Mouse (Mus musculus): ENCODE data around the gene Lpcat1. TPM values are rescaled to one million over a fixed set of nuclear protein-coding genes. Genes with fewer than 3 reads are reported as not detected.

The Lpcat1 gene
- polyA plus RNA-seq, 1 experiment from 2014 or later: 73.9 TPM

DNA sequence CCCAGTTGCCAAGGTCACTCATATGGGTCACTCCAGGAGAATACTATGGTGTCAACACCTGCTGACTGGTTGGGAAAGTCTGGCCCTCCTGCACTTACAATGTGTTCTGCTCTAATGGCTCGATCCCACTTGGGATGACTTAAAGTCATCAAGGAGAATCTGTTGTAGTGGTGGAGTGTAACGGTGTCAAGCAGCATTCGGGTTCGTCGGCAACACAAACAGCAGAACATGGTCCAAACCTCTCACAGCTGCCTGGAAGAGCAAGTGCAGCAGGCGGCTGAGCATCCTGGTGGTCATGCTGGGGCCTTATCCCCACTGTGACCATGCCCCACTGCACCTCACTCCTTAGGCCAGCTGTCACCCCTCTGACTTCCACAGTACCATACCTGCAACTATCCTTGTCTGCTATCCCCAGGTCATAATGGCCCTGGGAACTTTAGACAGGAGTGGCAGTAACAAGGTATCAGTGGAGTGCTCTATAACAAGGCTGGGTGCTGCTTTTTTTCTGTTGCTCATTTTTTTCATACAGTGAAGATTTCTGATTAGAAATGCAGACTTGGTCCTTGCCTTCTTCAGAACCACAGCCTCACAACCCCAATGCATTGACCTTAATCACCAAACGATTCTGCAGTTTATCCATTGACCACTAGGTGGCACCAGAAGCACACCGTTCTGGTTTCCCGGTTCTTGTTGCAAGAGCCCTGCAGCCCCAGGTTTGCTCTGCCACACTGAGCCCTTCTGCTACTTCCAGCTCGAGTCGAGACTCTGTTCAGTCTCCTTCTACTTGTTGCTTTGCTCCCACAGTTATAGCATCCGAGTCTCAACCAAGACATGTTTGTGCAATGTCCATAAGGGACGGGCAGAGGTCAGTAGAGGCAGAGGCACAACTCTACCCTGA lies 46.0 kb downstream of the Lpcat1 start:
- peak; percentile 88 for TF ChIP-seq CTCF (IDR thresholded peaks at IDR 0.05)
- peak; percentile 62 for ATAC-seq
- H3K27me3 ChIP-seq: no peaks in the 10 kb centered on the region
- ChIA-PET CTCF (interaction anchor here (0.7 to 2.7 kb wide), 9 partner anchors 9 to 391 kb away, joined by 3 to 14 read pairs (median 3); no protein-coding TSS in a partner anchor), POLR2A (no interaction called here)
- in situ Hi-C loops (cut with MboI; ENCODE audit: low pct_unique_long_range_greater_than_20kb): loop anchor here (5.0 to 25.0 kb wide), 2 partner anchors 99 to 179 kb away; partner anchors contain the start of gene Clptm1l
- DNase-seq (ENCODE audit: low read depth, low spot score): peak; percentile 20

DNA sequence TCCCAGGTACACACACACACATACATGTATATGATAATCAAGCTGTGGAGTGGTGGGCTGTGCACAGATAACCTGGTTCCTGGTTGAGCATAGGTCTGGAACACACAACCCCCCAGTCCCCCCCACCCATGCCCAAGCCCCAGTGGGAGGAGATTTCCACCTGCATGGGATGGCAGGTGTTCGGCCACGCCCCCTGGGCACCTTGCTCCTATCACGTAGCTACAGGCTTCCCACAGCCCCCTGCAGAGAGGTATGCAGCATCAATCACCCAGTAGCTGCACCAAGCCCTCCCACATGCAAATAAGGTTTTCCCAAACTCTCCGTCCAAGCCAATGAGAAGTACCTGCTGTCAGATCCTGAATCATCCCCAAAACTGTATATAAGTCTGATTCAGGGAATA lies 49.9 kb downstream of the Lpcat1 start:
- ChIA-PET CTCF (interaction anchor here (0.9 to 1.3 kb wide), 4 partner anchors 14 to 200 kb away, joined by 3 to 4 read pairs (median 3); no protein-coding TSS in a partner anchor), POLR2A (no interaction called here)
- H3K27me3 ChIP-seq: no peaks in the 10 kb centered on the region
- DNase-seq (ENCODE audit: low read depth, low spot score) (no peak), ATAC-seq (no peak)
- in situ Hi-C loops (cut with MboI; ENCODE audit: low pct_unique_long_range_greater_than_20kb): loop anchor here (25.0 kb wide), 1 partner anchor 95 kb away; the partner anchor contains the start of gene Clptm1l
- no peak for TF ChIP-seq CTCF (IDR thresholded peaks at IDR 0.05)

DNA sequence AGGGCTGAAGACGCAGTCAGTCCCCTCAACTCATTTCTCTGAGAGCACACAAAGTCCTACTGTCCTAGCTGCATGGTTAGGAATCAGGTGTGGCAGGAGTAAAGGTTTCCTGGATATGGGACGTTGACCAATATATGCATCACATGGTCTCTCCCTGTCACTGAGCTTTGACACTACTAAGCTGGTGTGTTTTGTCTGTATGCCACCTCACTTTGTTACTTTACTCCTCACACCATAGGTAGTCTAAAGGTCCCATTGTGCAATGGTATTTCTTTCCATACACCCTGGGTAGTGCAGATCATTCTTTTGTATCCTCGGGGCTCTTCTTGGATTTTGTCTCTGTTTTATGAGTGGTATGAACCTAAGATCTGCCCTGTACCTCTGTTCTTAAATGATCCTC lies 66.7 kb downstream of the Lpcat1 start:
- in situ Hi-C loops (cut with MboI; ENCODE audit: low pct_unique_long_range_greater_than_20kb): no loop called here
- DNase-seq (ENCODE audit: low read depth, low spot score) (no peak), ATAC-seq (no peak)
- ChIA-PET POLR2A (interaction anchor here (0.7 kb wide), 1 partner anchor 160 kb away, joined by 3 read pairs; no protein-coding TSS in a partner anchor), CTCF (interaction anchor here (1.6 kb wide), 1 partner anchor 17 kb away, joined by 4 read pairs; no protein-coding TSS in a partner anchor)
- no peak for TF ChIP-seq CTCF (IDR thresholded peaks at IDR 0.05)
- peaks cover 60% of the 10 kb centered on the region for H3K27me3 ChIP-seq

DNA sequence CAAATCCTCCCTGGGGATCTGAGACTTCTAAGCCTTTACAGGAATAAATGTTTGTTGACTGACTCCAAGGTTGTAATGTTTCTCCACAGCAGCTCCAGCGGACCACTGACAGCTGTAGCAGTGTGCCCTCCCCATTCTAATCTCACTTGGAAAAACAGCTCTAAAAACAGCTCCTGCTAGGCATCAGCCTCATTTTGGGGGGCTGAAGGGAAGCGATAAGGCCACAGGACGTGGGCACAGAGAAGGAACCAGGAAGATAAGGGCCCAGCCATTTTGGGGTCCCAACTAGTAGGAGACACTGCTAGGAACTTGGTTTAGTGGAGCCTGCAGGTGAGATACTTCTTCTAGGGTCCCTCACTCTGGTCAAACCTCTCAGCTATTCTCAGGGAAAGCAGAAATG lies 68.3 kb downstream of the Lpcat1 start:
- in situ Hi-C loops (cut with MboI; ENCODE audit: low pct_unique_long_range_greater_than_20kb): no loop called here
- no peak for TF ChIP-seq CTCF (IDR thresholded peaks at IDR 0.05)
- peaks cover 57% of the 10 kb centered on the region for H3K27me3 ChIP-seq
- ChIA-PET CTCF (no interaction called here), POLR2A (no interaction called here)
- no peak for DNase-seq (ENCODE audit: low read depth, low spot score)
- no peak for ATAC-seq

DNA sequence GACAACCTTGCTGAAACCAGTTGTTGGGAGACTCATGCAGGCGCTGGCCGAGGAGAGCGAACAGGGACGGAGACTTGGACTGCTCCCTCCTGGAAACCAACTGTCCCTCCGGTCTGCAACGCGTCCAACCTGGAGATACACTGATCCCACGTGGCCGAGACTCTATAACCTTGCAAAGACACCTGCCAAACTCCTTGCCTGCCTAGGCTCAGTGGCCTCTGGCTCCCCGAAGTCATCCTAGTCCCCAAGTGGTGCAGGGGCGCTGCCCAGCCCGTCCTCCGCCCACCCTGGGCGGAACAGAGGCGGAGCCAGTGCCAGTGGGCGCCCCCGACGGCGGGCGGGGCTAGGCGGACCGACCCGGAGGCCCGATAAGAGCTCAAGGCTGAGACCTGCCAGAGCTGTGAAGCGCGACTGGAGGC lies 69.4 kb downstream of the Lpcat1 start, which contains the start of gene Slc6a3:
TSS of gene Slc6a3 (plus strand) at position 345 of the 419 bp plus-strand sequence.
- in situ Hi-C loops (cut with MboI; ENCODE audit: low pct_unique_long_range_greater_than_20kb): no loop called here
- ATAC-seq (peak; percentile 38), DNase-seq (ENCODE audit: low read depth, low spot score) (no peak)
- H3K27me3 ChIP-seq: peaks cover 49% of the 10 kb centered on the region
- TF ChIP-seq CTCF (IDR thresholded peaks at IDR 0.05): no peak
- POLR2A ChIA-PET: no interaction called here
- CTCF ChIA-PET: no interaction called here

DNA sequence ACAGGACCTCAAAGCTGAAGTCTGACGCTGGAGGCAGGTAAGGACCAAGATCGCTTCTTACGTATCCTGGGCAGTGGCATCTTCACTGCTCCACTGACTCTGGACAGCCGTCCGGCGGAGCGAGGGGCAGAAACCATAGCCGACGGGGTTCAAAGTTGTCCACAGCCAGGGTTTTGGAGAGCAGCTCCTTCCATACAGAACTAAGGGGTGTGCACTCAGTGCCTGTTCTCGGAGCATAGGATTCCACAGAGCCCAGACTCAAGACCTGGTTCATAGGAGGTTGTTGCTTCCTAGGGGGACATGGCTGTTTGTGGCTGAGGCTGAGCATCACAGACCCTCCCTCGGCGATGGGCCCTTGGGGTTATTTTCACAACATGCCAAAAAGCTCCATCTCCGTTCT lies 69.8 kb downstream of the Lpcat1 start:
- H3K27me3 ChIP-seq: peaks cover 50% of the 10 kb centered on the region
- CTCF ChIA-PET: no interaction called here
- ATAC-seq (peak; percentile 22), DNase-seq (ENCODE audit: low read depth, low spot score) (no peak)
- no peak for TF ChIP-seq CTCF (IDR thresholded peaks at IDR 0.05)
- POLR2A ChIA-PET: no interaction called here
- in situ Hi-C loops (cut with MboI; ENCODE audit: low pct_unique_long_range_greater_than_20kb): no loop called here

DNA sequence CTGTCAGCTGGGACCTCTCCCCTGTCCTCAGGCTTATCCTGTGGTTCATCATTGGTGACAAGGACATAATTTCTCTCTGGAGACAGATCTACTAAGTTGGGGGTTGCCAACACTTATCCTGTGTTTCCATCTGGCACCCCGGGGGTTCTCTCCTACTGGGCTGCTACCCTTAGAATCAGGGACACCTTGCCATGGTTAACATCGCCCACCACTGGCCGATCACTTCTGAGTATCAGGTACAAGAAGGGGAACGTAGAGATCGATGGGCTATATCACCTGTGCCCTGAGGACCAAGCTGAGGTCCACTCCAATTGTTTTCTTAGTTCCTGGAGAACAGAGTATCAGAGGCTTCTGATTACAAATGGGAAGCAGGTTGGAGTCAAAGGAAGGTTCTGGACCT lies 97.2 kb downstream of the Lpcat1 start:
- CTCF ChIA-PET: no interaction called here
- no peak for TF ChIP-seq CTCF (IDR thresholded peaks at IDR 0.05)
- in situ Hi-C loops (cut with MboI; ENCODE audit: low pct_unique_long_range_greater_than_20kb): no loop called here
- ATAC-seq: no peak
- peaks cover 67% of the 10 kb centered on the region for H3K27me3 ChIP-seq
- DNase-seq (ENCODE audit: low read depth, low spot score): no peak
- POLR2A ChIA-PET: no interaction called here

Other genes starting within 250 kb of the Lpcat1 start
- not detected for gene Irx4, start 206.7 kb upstream of the Lpcat1 start, polyA plus RNA-seq (2021)
- gene Mrpl36, start 138.7 kb upstream of the Lpcat1 start, polyA plus RNA-seq (2021): 62.8 TPM
- 188 TPM for gene Ndufs6, start 138.7 kb upstream of the Lpcat1 start, polyA plus RNA-seq (2021)
- gene Slc6a3, start 69.5 kb downstream of the Lpcat1 start, polyA plus RNA-seq (2021): not detected
- gene Clptm1l, start 136.8 kb downstream of the Lpcat1 start, polyA plus RNA-seq (2021): 215 TPM
- gene Tert, start 159.7 kb downstream of the Lpcat1 start, polyA plus RNA-seq (2021): 3.7 TPM
- 23.7 TPM for gene Slc6a18, start 210.8 kb downstream of the Lpcat1 start, polyA plus RNA-seq (2021)
- gene Slc6a19, start 237.7 kb downstream of the Lpcat1 start, polyA plus RNA-seq (2021): 20.4 TPM

Measured in Patski (cell line).